Mouse (Mus musculus): ENCODE measurements around the gene Gp1ba.

Gene Gp1ba

DNA sequence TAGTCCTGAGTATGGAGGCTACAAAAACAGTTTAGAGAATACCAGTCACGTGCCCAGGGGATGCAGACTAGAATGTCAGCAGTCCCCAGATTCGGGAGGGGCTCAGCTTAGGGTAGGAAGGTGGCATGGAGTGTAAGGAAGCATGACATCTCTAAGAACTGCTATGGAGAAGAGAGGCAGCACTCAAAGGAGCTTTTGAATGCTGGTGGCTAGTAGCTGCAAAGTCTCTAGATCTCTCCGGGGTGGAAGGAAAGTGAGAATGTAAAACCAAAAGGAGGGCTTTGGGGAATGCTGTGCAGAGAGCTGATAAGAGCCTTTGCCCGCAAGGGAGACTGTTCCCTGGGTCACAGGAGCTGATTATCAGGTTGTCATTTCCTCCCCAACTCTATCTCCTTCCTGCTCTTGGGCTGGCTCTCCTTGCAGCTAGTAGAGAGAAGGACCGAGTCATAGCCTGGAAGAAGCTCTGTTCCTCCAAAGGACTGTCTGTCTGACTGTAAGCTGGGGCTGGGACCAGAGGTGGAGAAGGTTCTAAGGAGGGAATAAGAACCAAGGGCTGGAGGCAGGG is at the start of gene Gp1ba:
TSS of gene Gp1ba (plus strand) at position 409 of the 565 bp plus-strand sequence.
- DNase-seq, result peak; percentile 75

DNA sequence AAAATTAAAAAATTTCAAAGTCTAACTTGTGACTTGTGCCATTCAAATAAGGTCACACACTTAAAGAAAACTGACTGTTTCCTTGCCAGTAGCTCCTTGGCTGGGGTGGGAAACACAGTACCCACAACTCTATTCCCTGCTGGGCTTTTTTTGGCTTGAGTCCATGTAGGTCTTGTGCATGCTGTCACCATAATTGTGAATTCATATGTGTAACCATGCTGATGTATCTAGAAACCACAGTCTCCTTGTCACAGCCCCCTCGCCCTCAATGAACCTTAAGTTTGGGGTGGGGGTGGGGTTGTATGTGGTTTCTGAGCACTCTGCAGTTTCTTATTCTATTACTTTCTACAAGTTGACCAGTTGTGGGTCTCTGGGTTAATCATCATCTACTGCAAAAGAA is 47.2 kb upstream of the Gp1ba start:
- no peak for DNase-seq

DNA sequence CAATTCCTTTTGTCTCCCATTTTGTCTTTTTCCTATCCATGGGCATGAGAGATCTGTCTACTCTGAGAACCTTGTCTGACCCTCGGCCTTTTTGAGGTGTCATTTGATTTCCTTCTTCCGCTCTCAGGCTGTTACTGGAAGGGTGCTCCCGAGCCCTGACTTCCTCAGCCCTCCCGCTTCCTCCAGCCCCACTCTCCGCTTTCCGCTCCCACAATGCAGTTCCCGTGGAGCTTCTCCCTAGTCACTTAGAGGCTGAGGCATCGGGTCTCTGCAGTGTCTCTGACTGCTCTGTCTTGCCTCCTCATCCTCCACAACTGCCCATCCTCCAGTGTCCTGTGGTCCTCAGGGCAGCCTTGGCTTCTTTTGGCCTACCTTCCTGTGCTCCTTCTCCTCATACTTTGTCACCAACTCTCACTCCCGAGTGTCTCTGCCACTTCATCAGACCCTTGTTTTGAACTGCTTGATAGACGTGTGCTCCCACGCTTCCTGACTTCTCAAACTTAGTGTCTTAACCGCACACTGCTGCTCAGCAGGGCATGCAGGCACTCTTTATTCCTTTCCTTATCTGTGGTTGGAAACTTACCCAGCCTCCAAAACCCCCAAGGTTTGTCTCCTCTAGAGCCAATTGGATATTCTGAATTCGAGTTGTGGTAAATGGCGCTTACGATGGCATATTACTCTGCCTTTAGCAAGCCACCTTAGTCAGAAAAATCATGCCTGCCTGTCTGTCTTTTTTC is 44.5 kb upstream of the Gp1ba start:
- no peak for DNase-seq

DNA sequence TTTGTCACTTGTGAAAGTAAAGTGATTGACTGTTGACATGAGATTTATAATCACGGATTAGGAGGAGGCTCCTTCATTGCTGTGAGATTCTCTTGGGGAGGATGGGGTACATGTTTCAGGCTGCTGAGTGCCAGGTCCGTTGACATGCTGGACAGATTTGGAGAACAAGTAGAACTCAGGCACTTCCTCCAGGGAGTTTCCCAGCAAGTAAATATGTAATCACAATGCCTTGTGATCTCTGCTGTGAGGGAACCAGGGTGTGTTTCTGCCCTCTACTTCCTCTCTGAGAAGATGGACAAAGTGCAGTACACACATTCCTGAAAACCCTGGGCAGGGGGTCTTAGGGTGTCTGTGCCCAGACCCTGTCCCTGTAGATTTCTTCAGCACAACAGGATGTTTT is 43.3 kb upstream of the Gp1ba start:
- DNase-seq, result no peak

DNA sequence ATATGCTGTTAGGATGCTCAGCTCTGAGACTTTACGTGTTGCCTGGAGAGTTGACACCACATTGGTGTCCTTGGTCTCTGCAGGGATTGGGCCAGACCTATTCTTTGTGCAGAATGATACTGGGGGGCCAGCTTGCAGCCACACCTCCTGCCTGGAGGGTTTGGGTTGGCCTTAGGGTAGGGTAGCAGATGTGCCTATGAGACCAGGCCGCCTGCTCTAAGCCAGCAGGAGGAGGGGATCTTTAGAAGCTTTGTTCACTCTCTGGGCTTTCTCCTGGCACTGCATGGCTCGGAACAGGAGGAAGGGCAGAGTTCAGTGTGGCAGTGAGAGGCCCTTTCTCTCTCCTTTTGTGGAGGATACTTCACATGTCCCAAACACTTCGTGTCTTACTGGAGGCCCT is 42.8 kb upstream of the Gp1ba start:
- DNase-seq, result no peak

DNA sequence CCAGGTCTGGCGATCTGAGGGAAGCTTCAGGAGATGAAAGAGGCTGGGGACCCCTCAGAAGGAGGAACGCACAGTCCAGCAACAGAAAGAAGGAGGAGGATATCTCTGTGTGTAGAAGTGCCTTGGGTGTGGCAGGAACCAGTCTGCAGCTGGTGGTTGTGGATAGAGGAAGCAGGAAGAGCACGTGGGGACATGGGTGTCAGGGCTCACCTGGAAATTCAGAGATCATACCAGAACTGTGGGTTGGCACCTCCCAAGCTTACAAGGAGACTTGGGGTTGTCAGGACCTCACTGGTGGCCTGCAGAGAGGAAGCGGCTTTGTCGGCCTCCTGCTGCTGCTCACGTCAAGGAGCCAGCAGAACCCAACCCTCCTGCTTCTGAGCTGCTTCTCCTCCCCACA is 41.6 kb upstream of the Gp1ba start:
- peak; percentile 16 for DNase-seq

DNA sequence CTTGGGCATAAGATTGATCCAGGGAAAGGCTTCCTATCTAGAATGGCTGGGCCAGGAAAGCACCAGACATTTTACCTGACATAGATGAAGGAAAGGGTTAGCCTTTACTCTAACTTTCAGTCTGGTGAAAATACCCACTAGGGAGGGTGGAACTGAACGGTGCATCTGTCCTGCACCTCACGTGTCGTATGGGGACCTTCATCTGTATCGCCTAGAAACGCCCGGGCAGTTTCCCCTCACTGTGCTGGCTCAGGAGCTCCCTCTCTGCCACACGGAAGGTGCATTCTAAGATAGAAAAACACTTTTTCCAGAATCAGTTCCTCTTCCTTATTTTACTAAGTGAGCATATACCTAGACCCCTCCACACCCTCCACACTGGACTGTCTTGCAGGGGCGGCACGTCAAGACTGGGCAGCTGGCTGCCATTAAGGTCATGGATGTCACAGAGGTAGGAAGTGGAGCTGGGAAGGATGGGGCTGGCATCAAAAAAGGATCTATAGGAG is 40.4 kb upstream of the Gp1ba start:
- DNase-seq, result no peak

DNA sequence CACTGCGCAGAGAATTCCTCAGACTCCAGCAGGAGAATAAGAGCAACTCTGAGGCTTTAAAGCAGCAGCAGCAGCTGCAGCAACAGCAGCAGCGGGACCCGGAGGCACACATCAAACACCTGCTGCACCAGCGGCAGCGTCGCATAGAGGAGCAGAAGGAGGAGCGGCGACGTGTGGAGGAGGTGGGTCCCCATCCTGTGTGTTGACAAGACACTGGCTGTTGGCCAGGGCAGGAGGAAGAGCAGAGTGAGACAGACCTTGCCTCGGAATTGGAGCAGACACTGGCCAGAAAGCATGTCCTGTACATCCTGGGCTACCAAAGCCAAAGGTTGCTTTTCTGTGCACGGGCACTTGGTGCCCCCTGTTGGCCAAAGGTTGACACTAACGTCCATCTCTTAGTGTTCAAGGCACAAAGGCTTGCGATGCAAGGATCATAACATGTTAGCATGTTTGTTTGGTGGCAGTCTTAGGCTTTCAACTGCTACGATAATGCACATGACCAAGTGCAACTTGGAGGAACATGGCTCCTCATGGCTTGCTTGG is 33.8 kb upstream of the Gp1ba start:
- peak; percentile 76 for DNase-seq

DNA sequence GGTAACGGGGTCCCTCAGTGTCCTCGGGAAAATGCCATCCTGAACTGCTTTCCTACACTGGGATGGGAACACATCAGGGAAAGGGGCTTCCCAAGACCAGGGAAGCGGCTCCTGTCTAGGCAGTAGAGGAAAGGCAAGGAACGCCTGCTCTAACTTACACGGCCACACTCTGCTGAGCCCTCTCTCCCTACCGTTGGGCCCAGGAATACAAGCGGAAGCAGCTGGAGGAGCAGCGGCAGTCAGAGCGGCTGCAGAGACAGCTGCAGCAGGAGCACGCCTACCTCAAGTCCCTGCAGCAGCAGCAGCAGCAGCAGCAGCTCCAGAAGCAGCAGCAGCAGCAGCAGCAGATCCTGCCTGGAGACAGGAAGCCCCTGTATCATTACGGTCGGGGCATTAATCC is 32.2 kb upstream of the Gp1ba start:
- DNase-seq, result no peak

DNA sequence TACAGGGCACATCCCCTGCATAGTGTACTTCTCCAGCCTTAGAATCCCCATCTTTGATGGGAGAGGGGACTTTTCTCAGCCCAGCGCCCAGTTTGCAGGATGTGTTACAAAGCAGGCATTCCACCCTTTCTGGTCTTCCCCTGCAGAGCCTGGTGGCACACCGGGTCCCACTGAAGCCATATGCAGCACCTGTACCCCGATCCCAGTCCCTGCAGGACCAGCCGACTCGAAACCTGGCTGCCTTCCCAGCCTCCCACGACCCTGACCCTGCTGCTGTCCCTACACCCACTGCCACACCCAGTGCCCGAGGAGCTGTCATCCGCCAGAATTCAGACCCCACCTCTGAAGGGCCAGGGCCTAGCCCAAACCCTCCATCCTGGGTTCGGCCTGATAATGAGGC is 31.3 kb upstream of the Gp1ba start:
- no peak for DNase-seq

DNA sequence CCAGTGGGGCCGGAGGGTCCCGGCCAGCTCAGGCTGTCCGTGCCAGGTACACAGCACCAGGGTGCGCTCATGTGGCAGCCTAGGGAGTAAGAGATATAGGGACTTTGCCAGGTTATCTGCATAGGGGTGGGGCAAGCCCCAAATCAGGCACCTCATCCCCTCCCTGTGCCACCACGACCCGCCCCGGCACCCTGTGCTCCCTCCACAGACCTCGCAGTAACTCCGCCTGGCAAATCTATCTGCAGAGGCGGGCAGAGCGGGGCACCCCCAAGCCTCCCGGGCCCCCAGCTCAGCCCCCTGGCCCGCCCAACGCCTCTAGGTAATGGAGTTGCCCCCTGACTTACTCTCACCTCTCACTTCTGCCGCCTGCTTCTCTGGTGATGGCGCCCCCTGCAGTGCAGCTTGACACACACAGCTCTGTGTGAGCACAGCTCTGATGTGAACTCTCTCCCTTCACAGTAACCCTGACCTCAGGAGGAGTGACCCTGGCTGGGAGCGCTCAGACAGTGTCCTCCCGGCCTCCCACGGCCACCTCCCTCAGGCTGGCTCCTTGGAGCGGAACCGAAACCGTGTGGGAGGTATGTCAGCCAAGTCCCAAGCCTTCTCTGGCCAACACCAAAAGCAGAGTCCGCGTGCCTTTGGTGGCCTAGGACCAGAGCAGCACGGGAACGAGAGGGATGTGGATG is 30.4 kb upstream of the Gp1ba start:
- peak; percentile 31 for DNase-seq

DNA sequence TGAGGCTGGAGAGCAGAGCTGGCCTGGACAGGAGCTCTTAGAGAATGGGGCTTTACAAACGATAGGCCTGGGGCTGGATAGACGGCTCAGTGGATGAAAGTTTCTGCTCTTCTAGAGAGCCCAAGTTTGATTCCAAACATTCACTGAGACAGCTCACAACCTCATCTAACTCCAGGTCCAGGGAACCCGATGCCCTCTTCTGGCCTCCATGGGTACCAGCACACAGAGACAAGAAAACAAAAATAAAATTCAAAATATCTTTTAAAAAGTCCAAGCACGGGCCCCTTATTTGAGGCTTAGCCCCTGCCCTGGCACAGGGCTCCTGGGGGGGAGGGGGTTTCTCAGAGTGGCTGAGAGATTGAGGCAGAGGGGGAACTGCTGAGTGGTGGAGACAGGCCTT is 28.2 kb upstream of the Gp1ba start:
- no peak for DNase-seq

DNA sequence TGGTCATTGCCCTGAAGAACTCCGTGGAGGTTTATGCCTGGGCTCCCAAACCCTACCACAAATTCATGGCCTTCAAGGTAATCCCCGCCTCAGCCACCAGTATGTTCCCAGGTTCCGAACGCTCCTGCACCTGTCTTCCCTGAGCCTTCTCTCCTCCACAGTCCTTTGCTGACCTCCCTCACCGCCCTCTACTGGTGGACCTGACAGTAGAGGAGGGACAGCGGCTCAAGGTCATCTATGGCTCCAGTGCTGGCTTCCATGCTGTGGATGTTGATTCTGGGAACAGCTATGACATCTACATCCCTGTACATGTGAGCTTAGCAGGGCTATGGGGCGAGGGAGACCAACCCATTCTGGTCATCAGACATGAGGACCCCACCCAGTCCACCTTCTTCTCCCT is 26.4 kb upstream of the Gp1ba start:
- no peak for DNase-seq

DNA sequence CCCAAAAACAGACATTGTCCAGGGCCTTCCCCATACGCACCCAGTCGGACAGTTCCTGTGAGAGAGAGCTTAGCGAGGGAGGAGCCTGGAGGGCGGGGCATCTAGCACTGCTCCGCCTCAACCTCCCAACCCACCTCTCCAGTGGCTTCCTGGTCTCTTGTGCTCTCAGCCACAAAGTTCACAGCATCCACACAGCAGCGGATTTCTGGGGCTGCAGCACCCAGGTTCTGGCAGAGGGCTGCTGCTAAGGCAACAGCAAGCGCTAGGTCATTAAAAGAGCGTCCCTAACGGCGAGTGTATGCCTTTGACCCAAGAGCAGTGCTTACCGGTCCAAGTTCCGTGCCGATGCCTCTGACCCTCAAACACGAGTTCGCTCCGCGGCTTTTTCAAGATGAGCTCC is 23.8 kb upstream of the Gp1ba start:
- DNase-seq, result peak; percentile 80

DNA sequence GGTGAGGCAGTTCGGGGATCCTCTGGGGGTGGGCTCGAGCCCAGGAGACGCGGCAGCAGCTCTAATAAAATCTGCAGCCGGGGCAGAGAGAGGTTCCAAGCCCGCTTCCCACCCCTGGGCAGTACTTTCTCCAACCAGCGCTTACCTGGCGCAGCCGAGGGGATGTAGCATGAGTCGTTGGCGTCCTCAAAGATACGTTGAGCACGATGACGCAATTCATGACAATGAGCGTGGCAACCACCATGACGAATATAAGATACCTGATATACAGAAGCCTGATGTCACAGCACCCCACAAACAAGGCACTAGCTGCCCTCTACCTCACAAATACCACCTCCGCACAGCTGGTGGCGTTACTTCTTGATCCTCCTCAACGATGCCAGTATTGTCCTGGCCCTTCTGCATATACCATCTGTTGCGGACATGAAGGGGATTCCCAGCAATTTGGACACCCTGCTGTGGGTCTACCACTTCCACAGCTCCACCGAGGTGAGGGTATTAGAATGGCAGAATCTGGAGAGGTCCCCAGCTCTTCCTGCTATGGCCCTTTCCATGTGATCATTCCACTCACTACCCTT is 23.3 kb upstream of the Gp1ba start, which contains the start of gene 4930544D05Rik:
TSS of gene 4930544D05Rik (plus strand) at position 333 of the 578 bp plus-strand sequence.
- no peak for DNase-seq

DNA sequence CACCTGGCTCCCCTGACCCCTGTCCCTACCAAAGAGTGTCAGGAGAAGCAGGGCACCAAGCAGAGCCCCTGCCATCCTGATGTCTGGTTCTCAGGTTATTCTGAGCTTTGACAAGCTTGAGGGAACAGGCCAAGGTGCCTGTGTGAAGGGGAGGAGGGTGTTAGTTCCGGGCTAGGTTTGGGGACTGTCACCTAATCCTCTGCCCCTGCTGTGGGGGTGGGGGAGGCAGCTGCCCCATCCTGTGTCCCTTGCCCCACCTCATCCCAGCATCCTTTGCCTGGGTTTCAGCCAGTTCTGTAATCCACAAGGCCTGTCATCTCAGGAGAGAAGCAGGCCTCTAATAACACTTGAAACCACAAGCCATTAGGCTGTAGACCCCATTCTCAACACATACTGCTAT is 19.8 kb upstream of the Gp1ba start, which contains the start of gene Chrne:
TSS of gene Chrne (minus strand) at position 116 of the 400 bp plus-strand sequence.
- no peak for DNase-seq

DNA sequence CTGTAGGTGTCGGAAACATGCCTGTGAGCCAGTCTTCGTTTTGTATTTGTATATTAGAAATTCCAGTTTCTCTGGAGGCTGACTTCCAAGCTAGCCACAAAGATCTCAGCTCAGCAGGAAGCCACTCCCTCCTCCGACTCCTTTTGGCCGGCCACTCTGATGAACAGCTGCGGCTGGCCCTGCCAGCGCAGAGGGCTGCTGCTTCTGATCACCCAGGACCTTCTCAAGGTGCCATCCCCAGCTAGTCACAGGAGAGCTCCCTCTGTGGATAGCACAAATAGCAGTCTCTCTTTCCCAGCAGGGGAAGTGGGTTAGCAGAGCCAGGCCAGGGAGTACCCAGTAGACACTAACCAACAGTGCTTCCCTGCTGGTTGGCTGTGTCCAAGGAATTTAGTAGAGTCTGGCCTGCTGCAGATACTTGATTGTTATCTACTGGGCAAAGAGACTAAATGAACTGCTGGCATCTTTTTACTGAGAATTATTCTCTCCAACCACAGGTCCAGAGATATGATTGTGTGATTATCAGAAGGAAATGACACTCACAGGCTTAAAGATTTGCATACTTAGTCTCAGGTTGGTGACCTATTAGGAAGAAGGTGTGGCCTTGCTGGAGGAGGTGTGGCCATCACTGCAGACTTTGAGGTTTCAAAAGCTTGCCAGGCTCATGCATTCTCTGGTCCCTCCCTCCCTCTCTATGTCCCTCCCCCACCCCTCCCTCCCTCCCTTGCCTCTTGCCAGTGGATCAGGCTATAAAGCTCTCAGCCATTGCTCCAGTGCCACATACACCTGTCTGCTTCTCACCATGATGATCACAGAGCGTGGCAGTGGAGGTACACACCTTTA is 16.7 kb upstream of the Gp1ba start:
- DNase-seq, result peak; percentile 50

DNA sequence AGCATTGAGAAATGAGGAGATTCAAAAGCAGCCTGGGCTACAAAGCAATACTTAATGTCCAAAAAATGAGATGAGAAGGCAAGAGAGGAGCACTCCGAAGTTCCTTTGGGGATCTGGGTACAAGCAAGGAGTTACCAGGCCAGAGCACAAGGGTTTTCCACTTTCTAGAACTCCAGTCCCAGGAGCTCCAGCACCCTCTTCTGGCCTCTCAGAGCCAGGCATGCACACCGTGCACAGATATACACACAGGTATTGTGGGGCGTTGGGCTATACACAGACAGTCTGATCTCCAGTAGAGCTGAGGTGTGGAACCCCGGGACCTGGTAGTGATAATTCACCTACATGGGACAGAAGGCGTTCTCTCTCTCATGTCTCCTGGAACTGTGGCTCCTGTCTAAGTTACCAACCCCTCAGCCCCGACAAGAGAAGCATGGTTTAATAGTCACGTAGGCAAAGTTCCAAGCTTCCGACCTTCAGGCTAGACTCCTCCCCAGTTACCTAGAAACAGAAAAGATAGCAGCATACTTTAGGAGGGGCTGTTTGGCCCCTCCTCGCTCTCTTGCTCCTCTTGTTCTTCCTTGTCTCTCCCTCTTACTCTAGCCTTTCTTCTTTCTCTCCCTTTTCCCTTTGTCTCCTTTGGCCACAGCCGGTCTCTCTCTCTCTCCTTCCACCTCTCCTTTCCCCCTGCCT is 15.7 kb upstream of the Gp1ba start:
- no peak for DNase-seq

DNA sequence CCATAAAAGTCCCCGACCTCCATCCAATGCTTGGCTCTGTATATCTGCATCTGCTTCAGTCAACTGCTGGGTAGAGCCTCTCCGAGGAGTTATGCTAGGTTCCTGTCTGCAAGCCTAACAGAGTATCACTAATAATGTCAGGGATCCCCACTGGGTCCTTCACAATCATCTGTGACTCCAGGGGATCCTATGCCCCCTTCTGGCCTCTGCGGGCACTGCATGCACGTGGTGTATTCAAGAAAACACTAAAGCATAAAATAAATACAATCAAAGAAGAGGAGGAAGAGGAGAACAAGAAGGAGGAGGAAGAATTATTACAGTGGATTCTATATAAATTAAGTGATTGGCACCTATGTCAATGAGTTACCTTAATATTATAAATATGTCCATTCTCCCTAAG is 13.4 kb upstream of the Gp1ba start:
- DNase-seq, result peak; percentile 77

DNA sequence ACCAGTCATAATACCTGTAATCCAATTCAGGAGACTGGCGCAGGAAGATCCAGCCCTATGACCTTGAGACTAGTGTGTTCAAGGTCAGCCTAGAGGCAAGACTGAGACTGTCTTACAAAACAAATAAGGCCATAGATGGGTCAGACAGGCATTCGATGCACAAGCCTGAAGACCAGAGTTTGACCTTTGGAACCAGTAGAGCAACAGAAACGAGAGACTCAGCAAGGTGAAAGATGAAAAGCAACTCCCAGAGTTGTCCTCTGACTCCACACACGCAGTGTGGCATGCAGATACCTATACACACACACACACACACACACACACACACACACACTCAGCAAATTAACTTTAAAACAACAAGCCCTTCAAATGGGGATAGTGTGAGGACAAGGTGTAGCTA is 12.0 kb upstream of the Gp1ba start:
- no peak for DNase-seq

DNA sequence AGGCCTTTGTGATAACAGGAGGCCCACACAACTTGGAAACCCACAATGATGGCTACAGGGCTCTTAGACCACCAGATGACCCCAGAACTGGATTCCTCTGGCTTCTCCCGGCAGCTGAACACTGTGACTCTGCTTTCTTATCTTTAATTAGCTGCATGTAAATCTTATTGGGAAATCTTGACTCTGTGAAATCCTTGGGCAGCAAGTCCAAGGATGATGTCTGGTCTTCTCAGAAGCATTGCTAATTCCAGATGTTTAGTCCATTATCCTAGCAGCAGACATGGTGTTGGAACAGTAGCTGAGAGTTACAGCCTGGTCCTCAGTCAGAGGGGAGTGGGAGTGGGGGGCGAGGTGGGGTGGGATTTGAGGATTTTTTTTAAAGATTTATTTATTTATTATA is 10.5 kb upstream of the Gp1ba start:
- DNase-seq, result no peak

DNA sequence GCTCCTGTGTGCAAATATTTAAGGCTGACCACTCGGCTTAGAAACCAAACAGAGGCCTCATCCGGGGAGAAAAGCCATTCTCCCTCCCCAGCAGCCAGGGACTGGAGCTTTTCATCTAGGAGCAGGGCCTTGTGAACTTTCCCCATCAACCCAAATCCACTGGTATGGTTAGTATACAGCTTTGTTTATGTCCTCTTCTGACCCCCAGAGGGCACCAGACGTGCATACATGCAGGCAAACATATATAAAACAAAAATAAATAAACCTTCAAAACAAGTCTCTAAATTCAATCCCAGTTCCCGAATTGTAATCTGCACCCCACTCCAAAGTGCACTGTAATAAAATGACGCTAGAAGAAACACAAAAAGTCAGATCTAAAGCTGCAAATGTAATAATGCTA is 9.4 kb upstream of the Gp1ba start:
- peak; percentile 47 for DNase-seq
